Mouse (Mus musculus): Measurements from ENCODE around the gene Hbb-bh1.
"Not testable (repeated sequence)": the region's sequence is repeated elsewhere in the genome, so short reads cannot be mapped to it uniquely, and the experiment has no call there.

Hbb-bh1 gene

GRCm38 (mm10) chr7:103827139-103827538, 15.8 kb downstream of the Hbb-bh1 start:
- DNase-seq (ENCODE audit: low read depth, low spot score); H3K27me3 ChIP-seq (ENCODE audit: control insufficient read depth, insufficient read depth, low read length, poor library complexity, severe bottlenecking); H3K36me3 ChIP-seq (ENCODE audit: control insufficient read depth, insufficient read depth, low read length, poor library complexity, severe bottlenecking): not testable (repeated sequence)

GRCm38 (mm10) chr7:103826255-103826887, 16.6 kb downstream of the Hbb-bh1 start:
- Histone ChIP-seq H3K36me3 (ENCODE audit: control insufficient read depth, insufficient read depth, low read length, poor library complexity, severe bottlenecking) (no peaks in the 10 kb centered on the region), H3K27me3 (ENCODE audit: control insufficient read depth, insufficient read depth, low read length, poor library complexity, severe bottlenecking) (no peaks in the 10 kb centered on the region)
- DNase-seq (ENCODE audit: low read depth, low spot score): no peak

GRCm38 (mm10) chr7:103825536-103826254, 17.3 kb downstream of the Hbb-bh1 start:
- DNase-seq (ENCODE audit: low read depth, low spot score): no peak
- Histone ChIP-seq H3K36me3 (ENCODE audit: control insufficient read depth, insufficient read depth, low read length, poor library complexity, severe bottlenecking) (no peaks in the 10 kb centered on the region), H3K27me3 (ENCODE audit: control insufficient read depth, insufficient read depth, low read length, poor library complexity, severe bottlenecking) (no peaks in the 10 kb centered on the region)

- no peak for DNase-seq (ENCODE audit: low read depth, low spot score)
- no peaks in the 10 kb centered on the region for H3K36me3 ChIP-seq (ENCODE audit: control insufficient read depth, insufficient read depth, low read length, poor library complexity, severe bottlenecking)
- H3K27me3 ChIP-seq (ENCODE audit: control insufficient read depth, insufficient read depth, low read length, poor library complexity, severe bottlenecking): no peaks in the 10 kb centered on the region
Observed at GRCm38 (mm10) chr7:103824597-103824996, 18.4 kb downstream of the Hbb-bh1 start.

GRCm38 (mm10) chr7:103815085-103815484, 27.9 kb downstream of the Hbb-bh1 start:
- peak; percentile 58 for DNase-seq (ENCODE audit: low read depth, low spot score)
- H3K36me3 ChIP-seq (ENCODE audit: control insufficient read depth, insufficient read depth, low read length, poor library complexity, severe bottlenecking); H3K27me3 ChIP-seq (ENCODE audit: control insufficient read depth, insufficient read depth, low read length, poor library complexity, severe bottlenecking): not testable (repeated sequence)

- Histone ChIP-seq H3K36me3 (ENCODE audit: control insufficient read depth, insufficient read depth, low read length, poor library complexity, severe bottlenecking) (no peaks in the 10 kb centered on the region), H3K27me3 (ENCODE audit: control insufficient read depth, insufficient read depth, low read length, poor library complexity, severe bottlenecking) (no peaks in the 10 kb centered on the region)
- DNase-seq (ENCODE audit: low read depth, low spot score): no peak
Observed at GRCm38 (mm10) chr7:103813766-103814165, 29.2 kb downstream of the Hbb-bh1 start, which contains the start of gene Hbb-bt. Gene Hbb-bt, minus strand, starts transcription at chr7:103813996.

GRCm38 (mm10) chr7:103813152-103813551, 29.8 kb downstream of the Hbb-bh1 start:
- not testable (repeated sequence) for DNase-seq (ENCODE audit: low read depth, low spot score); H3K36me3 ChIP-seq (ENCODE audit: control insufficient read depth, insufficient read depth, low read length, poor library complexity, severe bottlenecking); H3K27me3 ChIP-seq (ENCODE audit: control insufficient read depth, insufficient read depth, low read length, poor library complexity, severe bottlenecking)

GRCm38 (mm10) chr7:103812174-103812573, 30.8 kb downstream of the Hbb-bh1 start:
- Histone ChIP-seq H3K36me3 (ENCODE audit: control insufficient read depth, insufficient read depth, low read length, poor library complexity, severe bottlenecking) (no peaks in the 10 kb centered on the region), H3K27me3 (ENCODE audit: control insufficient read depth, insufficient read depth, low read length, poor library complexity, severe bottlenecking) (no peaks in the 10 kb centered on the region)
- DNase-seq (ENCODE audit: low read depth, low spot score): peak; percentile 75

GRCm38 (mm10) chr7:103811223-103811845, 31.6 kb downstream of the Hbb-bh1 start:
- H3K27me3 ChIP-seq (ENCODE audit: control insufficient read depth, insufficient read depth, low read length, poor library complexity, severe bottlenecking): no peaks in the 10 kb centered on the region
- no peak for DNase-seq (ENCODE audit: low read depth, low spot score)
- H3K36me3 ChIP-seq (ENCODE audit: control insufficient read depth, insufficient read depth, low read length, poor library complexity, severe bottlenecking): no peaks in the 10 kb centered on the region

- H3K36me3 ChIP-seq (ENCODE audit: control insufficient read depth, insufficient read depth, low read length, poor library complexity, severe bottlenecking): no peaks in the 10 kb centered on the region
- H3K27me3 ChIP-seq (ENCODE audit: control insufficient read depth, insufficient read depth, low read length, poor library complexity, severe bottlenecking): no peaks in the 10 kb centered on the region
- DNase-seq (ENCODE audit: low read depth, low spot score): no peak
Observed at GRCm38 (mm10) chr7:103810746-103811145, 32.2 kb downstream of the Hbb-bh1 start.

- Histone ChIP-seq H3K27me3 (ENCODE audit: control insufficient read depth, insufficient read depth, low read length, poor library complexity, severe bottlenecking) (no peaks in the 10 kb centered on the region), H3K36me3 (ENCODE audit: control insufficient read depth, insufficient read depth, low read length, poor library complexity, severe bottlenecking) (no peaks in the 10 kb centered on the region)
- no peak for DNase-seq (ENCODE audit: low read depth, low spot score)
Observed at GRCm38 (mm10) chr7:103810296-103810695, 32.7 kb downstream of the Hbb-bh1 start.

- H3K36me3 ChIP-seq (ENCODE audit: control insufficient read depth, insufficient read depth, low read length, poor library complexity, severe bottlenecking): no peaks in the 10 kb centered on the region
- H3K27me3 ChIP-seq (ENCODE audit: control insufficient read depth, insufficient read depth, low read length, poor library complexity, severe bottlenecking): no peaks in the 10 kb centered on the region
- no peak for DNase-seq (ENCODE audit: low read depth, low spot score)
Observed at GRCm38 (mm10) chr7:103809801-103810155, 33.2 kb downstream of the Hbb-bh1 start.

- no peaks in the 10 kb centered on the region for H3K36me3 ChIP-seq (ENCODE audit: control insufficient read depth, insufficient read depth, low read length, poor library complexity, severe bottlenecking)
- DNase-seq (ENCODE audit: low read depth, low spot score): peak; percentile 35
- no peaks in the 10 kb centered on the region for H3K27me3 ChIP-seq (ENCODE audit: control insufficient read depth, insufficient read depth, low read length, poor library complexity, severe bottlenecking)
Observed at GRCm38 (mm10) chr7:103808971-103809800, 33.8 kb downstream of the Hbb-bh1 start.

- not testable (repeated sequence) for H3K27me3 ChIP-seq (ENCODE audit: control insufficient read depth, insufficient read depth, low read length, poor library complexity, severe bottlenecking); H3K36me3 ChIP-seq (ENCODE audit: control insufficient read depth, insufficient read depth, low read length, poor library complexity, severe bottlenecking); DNase-seq (ENCODE audit: low read depth, low spot score)
Observed at GRCm38 (mm10) chr7:103808120-103808519, 34.8 kb downstream of the Hbb-bh1 start.

Measured in splenic B cell, adult 2 months (primary cell).